Mouse (Mus musculus): ENCODE results near the gene Ntpcr. TPM values are rescaled to one million over a fixed set of nuclear protein-coding genes. Genes with fewer than 3 reads are reported as not detected.

Gene Ntpcr
- 18.4 and 19.7 TPM in 2 replicates for polyA plus RNA-seq (2016; fragmentation: Nextera tagmentation; extraction: Ambion mirVana)

DNA sequence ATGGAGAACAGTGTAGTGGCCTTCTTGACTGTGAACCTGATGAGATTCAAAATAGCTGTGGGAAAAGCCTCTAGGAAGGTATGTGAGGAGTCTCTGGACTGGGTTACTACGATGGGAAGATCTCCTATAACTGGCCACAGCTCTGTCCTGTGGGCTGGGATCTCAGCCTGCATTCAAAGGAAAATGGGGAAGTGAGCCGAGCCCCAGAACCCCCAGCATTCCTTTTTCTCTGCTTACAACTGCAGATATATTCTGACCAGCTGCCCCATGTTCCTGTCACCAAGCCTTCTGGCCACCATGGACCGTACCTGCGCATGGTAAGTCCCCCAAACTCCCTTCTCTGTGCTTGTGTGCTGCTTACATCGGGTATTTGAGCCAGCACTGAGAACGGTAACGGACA is at the start of gene Ntpcr:
Ntpcr (plus strand) TSS at position 218 of the 400 bp plus-strand sequence.
- Histone ChIP-seq H3K9me3 (replicated peaks) (no peaks in the 10 kb centered on the region), H3K4me1 (peaks cover 19% of the 10 kb centered on the region), H3K36me3 (no peaks in the 10 kb centered on the region), H3K27me3 (ENCODE audit: low read depth, poor library complexity, severe bottlenecking) (no peaks in the 10 kb centered on the region; the same call in 1 of the 2 replicates), H3K4me3 (no peak within 1 kb of the TSS), H3K27ac (replicated peaks) (no peak within 1 kb of the TSS)
- no peak for DNase-seq (ENCODE audit: low spot score)
- WGBS, result 89% methylated on average over 7 of the region's 7 CpGs

DNA sequence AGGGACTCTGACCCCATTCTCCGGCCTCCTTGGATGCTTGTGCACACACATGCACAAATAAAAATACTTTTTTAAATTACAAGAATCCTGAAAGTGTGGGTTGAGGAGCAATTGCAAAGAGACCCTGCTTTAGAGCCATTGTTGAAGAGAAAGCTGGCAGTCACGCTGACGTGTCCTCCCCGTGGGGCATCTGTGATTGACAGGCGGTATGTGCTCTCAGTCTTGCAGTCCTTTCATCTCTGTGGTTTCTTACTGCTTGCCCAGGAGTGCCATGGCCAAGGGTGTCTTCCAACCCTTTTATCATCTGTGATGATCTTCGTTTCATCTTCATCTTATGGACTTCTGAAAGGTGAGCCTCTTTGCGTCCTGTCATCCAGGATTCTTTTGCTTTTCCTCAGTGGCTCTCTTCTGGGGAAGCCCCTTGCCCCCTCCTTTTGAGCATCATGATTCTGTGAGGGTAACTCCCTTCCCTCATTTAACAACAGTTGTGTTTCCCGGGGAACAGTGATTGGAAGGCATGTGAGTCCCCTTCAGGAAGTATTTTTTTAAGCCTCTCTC is 48.8 kb upstream of the Ntpcr start:
- H3K36me3 ChIP-seq, result no peaks in the 10 kb centered on the region
- no peaks in the 10 kb centered on the region for H3K27me3 ChIP-seq (ENCODE audit: low read depth, poor library complexity, severe bottlenecking)
- H3K4me3 ChIP-seq, result no peak overlapping the region
- no peak overlapping the region for H3K27ac ChIP-seq (replicated peaks)
- no peaks in the 10 kb centered on the region for H3K9me3 ChIP-seq (replicated peaks)
- WGBS, result 53% methylated on average over 8 of the region's 8 CpGs
- DNase-seq (ENCODE audit: low spot score), result no peak
- H3K4me1 ChIP-seq, result peaks cover 21% of the 10 kb centered on the region

DNA sequence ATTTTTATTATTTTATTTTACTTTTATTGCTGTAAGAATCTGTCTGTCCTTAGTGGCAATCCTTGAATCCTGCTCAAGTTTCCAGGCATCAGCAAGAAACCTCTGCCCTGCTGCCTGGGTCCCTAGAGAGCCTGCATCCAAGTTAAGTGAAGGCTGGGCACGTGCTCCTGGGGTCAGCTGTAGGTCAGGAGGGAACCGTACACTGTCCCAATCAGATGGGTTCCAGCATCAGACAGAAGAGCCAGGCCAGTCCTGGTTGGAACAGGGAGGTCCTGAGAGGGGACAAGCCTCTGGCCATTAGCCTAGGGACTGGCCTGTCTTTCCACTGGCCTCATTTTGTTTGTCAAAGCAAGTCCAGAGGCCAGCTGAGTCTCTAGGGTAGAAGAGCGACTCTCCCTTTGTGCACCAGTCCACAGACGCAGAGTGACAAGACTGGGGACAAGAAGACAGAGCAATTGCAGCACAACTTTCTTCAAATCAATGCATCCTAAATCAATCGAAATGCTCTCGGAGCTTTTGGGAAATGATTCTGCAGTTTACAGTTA is 44.5 kb upstream of the Ntpcr start:
- 77% methylated on average over 6 of the region's 6 CpGs for WGBS
- Histone ChIP-seq H3K27ac (replicated peaks) (no peak overlapping the region), H3K36me3 (no peaks in the 10 kb centered on the region), H3K27me3 (ENCODE audit: low read depth, poor library complexity, severe bottlenecking) (no peaks in the 10 kb centered on the region), H3K4me3 (no peak overlapping the region), H3K9me3 (replicated peaks) (no peaks in the 10 kb centered on the region), H3K4me1 (peaks cover 18% of the 10 kb centered on the region)
- DNase-seq (ENCODE audit: low spot score), result no peak

DNA sequence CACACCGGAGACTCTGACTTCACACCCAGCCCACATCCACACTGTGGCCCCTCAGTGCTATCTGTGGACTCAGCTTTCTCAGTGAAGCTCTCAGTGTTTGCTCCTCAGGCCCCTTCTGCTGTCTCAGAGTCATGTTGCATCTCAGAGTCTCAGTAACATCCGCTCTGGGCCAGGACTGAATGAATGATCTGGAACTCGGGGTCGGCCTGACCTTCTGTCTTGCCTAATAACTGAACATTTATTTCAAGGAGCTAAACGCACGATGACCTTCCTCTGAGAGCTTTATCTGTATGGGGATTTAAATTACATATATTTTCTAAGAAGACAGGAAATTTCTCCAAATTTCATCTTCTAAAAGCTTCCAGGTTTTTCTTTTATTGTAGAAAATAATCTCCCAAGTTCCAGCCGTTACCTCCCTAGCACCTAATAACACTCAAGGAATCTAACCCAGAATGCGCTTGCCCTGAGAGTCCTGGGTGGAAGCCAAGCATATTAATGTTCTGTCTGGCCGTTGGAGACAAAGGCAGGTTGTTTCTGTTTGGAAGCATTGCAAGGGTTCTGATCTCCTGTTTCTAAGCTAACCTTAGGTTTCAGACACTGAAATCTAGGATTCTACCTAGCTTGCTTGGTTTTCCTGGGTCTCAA is 43.4 kb upstream of the Ntpcr start:
- Histone ChIP-seq H3K9me3 (replicated peaks) (no peaks in the 10 kb centered on the region), H3K36me3 (no peaks in the 10 kb centered on the region), H3K27me3 (ENCODE audit: low read depth, poor library complexity, severe bottlenecking) (no peaks in the 10 kb centered on the region), H3K4me3 (no peak overlapping the region), H3K4me1 (peaks cover 16% of the 10 kb centered on the region), H3K27ac (replicated peaks) (no peak overlapping the region)
- 94% methylated on average over 9 of the region's 9 CpGs for WGBS
- no peak for DNase-seq (ENCODE audit: low spot score)

DNA sequence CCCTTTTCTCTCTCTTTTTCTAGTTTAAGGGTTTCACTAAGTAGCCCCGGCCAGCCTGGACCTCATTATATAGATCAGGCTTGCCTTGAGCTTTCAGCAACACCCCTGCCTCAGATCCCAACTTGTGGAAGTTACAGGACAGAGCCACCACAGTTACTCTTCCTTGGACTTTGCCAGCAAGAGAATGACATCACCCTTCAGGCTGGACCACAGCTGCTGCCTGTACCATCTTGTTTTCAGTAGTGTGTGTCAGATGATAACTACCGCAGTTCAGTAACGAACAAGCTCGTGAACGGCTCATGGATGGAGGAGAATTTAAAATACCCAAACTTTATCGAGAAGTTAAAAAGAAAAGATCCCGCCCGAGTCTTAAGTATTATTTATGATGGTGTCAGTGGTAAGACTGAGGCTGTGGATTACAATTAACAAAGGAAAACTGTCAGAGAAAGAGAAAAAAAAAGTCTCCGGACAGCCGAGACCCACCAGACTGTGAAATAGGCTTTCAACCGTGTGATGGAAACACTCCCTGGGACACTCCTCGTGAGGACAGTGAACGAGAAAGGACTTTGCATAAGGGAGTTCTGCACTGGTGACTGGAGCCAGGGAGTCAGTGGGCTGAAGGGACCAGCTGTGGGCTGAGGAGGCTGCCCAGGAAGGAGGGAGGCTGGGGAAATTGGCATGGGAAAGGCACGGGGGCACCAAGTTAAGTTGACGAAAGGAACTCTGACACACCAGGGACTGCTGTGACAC is 39.4 kb upstream of the Ntpcr start:
- 66% methylated on average over 15 of the region's 15 CpGs for WGBS
- no peaks in the 10 kb centered on the region for H3K36me3 ChIP-seq
- H3K27ac ChIP-seq (replicated peaks), result peak overlapping the region; percentile 65
- DNase-seq (ENCODE audit: low spot score), result peak; percentile 16
- H3K4me1 ChIP-seq, result peaks cover 15% of the 10 kb centered on the region
- H3K4me3 ChIP-seq, result no peak overlapping the region
- no peaks in the 10 kb centered on the region for H3K9me3 ChIP-seq (replicated peaks)
- H3K27me3 ChIP-seq (ENCODE audit: low read depth, poor library complexity, severe bottlenecking), result no peaks in the 10 kb centered on the region

- Histone ChIP-seq H3K27ac (replicated peaks) (peak overlapping the region; percentile 65), H3K4me1 (peaks cover 15% of the 10 kb centered on the region), H3K36me3 (no peaks in the 10 kb centered on the region), H3K4me3 (no peak overlapping the region), H3K27me3 (ENCODE audit: low read depth, poor library complexity, severe bottlenecking) (no peaks in the 10 kb centered on the region), H3K9me3 (replicated peaks) (no peaks in the 10 kb centered on the region)
- WGBS, result 91% methylated on average over 3 of the region's 3 CpGs
- DNase-seq (ENCODE audit: low spot score), result no peak
These were observed 38.8 kb upstream of the Ntpcr start for GRCm38 (mm10) chr8:125690961-125691360.

DNA sequence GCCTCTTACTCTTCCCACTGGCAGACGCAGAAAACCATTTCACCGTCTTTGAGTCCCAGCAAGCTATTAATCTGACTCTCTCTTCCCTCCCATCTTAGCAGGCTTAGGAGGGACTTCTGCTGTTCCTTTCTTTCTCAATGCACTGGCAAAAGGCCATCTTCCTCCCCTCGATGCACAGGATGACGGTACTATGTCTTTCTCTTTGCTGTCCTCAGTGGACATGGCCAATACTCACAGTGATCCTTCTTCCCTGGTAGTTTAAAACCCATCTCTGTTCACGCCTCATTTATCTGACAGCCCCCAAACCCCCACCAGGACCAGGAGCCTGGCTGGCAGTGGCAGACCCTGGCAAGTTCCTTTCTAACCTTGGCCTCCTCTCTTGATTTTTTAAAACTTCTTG is 37.3 kb upstream of the Ntpcr start:
- DNase-seq (ENCODE audit: low spot score), result no peak
- no peaks in the 10 kb centered on the region for H3K9me3 ChIP-seq (replicated peaks)
- 79% methylated on average over 5 of the region's 5 CpGs for WGBS

GRCm38 (mm10) chr8:125693197-125693596 is 36.6 kb upstream of the Ntpcr start:
- no peak overlapping the region for H3K4me3 ChIP-seq
- no peaks in the 10 kb centered on the region for H3K27me3 ChIP-seq (ENCODE audit: low read depth, poor library complexity, severe bottlenecking)
- H3K27ac ChIP-seq (replicated peaks), result no peak overlapping the region
- H3K36me3 ChIP-seq, result no peaks in the 10 kb centered on the region
- H3K9me3 ChIP-seq (replicated peaks), result no peaks in the 10 kb centered on the region
- DNase-seq (ENCODE audit: low spot score), result no peak
- H3K4me1 ChIP-seq, result peaks cover 15% of the 10 kb centered on the region
- WGBS, result 72% methylated on average over 3 of the region's 3 CpGs

More for the DNA sequence above, 37.3 kb upstream of the Ntpcr start:
- no peak overlapping the region for H3K4me3 ChIP-seq
- peaks cover 15% of the 10 kb centered on the region for H3K4me1 ChIP-seq
- H3K36me3 ChIP-seq, result no peaks in the 10 kb centered on the region
- H3K27me3 ChIP-seq (ENCODE audit: low read depth, poor library complexity, severe bottlenecking), result no peaks in the 10 kb centered on the region
- H3K27ac ChIP-seq (replicated peaks), result no peak overlapping the region

DNA sequence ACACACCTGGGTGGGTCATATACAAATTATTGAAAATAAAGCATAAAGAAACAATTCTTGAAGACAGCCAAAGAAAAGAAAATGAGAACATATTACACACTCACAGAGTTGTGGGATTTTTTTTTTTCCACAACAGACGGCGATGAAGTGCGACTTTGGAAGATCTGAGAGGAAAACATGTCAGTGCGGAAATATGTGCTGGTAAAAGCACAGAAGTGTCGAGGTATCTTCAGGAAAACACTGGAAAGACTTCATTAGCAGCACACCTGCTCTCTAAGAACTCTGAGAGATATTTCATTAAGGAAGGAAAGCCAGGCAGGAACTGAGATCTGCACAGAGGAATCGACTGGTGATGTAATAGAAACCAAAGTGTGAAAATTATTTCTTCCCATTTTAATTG is 33.8 kb upstream of the Ntpcr start:
- H3K27ac ChIP-seq (replicated peaks), result no peak overlapping the region
- DNase-seq (ENCODE audit: low spot score), result no peak
- H3K4me1 ChIP-seq, result peaks cover 15% of the 10 kb centered on the region
- no peaks in the 10 kb centered on the region for H3K9me3 ChIP-seq (replicated peaks)
- H3K36me3 ChIP-seq, result no peaks in the 10 kb centered on the region
- WGBS, result 89% methylated on average over 6 of the region's 6 CpGs
- H3K4me3 ChIP-seq, result no peak overlapping the region
- H3K27me3 ChIP-seq (ENCODE audit: low read depth, poor library complexity, severe bottlenecking), result no peaks in the 10 kb centered on the region

GRCm38 (mm10) chr8:125699391-125700025 is 30.3 kb upstream of the Ntpcr start:
- WGBS, result 79% methylated on average over 6 of the region's 6 CpGs
- Histone ChIP-seq H3K36me3 (no peaks in the 10 kb centered on the region), H3K4me1 (peaks cover 12% of the 10 kb centered on the region; the same call in 1 of the 2 replicates), H3K27ac (replicated peaks) (no peak overlapping the region), H3K4me3 (no peak overlapping the region), H3K27me3 (ENCODE audit: low read depth, poor library complexity, severe bottlenecking) (no peaks in the 10 kb centered on the region), H3K9me3 (replicated peaks) (no peaks in the 10 kb centered on the region)
- DNase-seq (ENCODE audit: low spot score), result no peak

- Histone ChIP-seq H3K4me1 (peaks cover 12% of the 10 kb centered on the region; the same call in 1 of the 2 replicates), H3K4me3 (no peak overlapping the region), H3K9me3 (replicated peaks) (no peaks in the 10 kb centered on the region), H3K36me3 (no peaks in the 10 kb centered on the region), H3K27ac (replicated peaks) (no peak overlapping the region), H3K27me3 (ENCODE audit: low read depth, poor library complexity, severe bottlenecking) (no peaks in the 10 kb centered on the region)
- DNase-seq (ENCODE audit: low spot score), result no peak
- 85% methylated on average over 7 of the region's 7 CpGs for WGBS
These were observed 29.4 kb upstream of the Ntpcr start for GRCm38 (mm10) chr8:125700407-125700806.

DNA sequence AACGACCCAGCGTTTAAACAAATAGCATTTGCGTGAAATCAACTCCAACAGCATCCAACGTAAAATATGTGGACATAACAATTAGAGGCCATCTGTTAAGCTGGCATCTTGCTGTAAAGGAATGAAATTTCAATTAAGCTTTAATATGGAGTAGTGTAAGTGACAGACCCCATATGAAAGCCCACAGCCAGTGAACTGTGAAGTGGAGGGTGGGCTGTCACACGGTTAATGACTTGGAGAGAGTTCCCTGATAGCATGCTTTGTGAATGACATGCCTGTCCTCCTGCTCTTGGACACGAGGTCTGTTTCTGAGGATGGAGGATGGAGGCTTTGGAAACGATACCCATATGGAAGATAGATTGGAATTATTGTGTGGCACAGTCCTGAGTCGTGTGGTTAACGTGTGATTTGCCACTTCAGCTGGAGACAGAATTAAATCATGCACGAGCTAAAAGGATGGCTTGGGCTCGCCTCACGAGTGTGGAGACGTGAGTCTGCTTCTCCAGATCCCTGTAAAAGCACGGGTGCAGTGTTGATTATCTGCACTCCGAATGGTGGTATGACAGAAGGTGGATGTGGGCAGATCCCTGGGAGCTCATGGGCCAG is 26.8 kb upstream of the Ntpcr start:
- Histone ChIP-seq H3K9me3 (replicated peaks) (no peaks in the 10 kb centered on the region), H3K4me1 (peaks cover 12% of the 10 kb centered on the region; the same call in 1 of the 2 replicates), H3K4me3 (no peak overlapping the region), H3K27ac (replicated peaks) (no peak overlapping the region), H3K27me3 (ENCODE audit: low read depth, poor library complexity, severe bottlenecking) (no peaks in the 10 kb centered on the region), H3K36me3 (no peaks in the 10 kb centered on the region)
- 88% methylated on average over 15 of the region's 15 CpGs for WGBS
- DNase-seq (ENCODE audit: low spot score), result no peak

Measured in midbrain, embryonic 10.5 days (tissue).